Mouse (Mus musculus) forebrain, embryonic 16.5 days (tissue): Measurements from ENCODE around the gene Idh3a. TPM values are rescaled to one million over a fixed set of nuclear protein-coding genes. Genes with fewer than 3 reads are reported as not detected.
"Not testable (repeated sequence)": the region's sequence is repeated elsewhere in the genome, so short reads cannot be mapped to it uniquely, and the experiment has no call there.

Source experiments
- ATAC-seq: fragments of 200-750 bp; cut with Nextera tagmentation; 2 replicates; pipeline ENCODE4 v1.8.0; 2017; ENCODE audit warnings: mild to moderate bottlenecking, moderate library complexity
- H3K27ac ChIP-seq: fragments of 300-500 bp; sonication (generic); 2 replicates; pipeline ENCODE4 v1.5.1; 2014; ENCODE audit warnings: low read length, control low read depth
- H3K27me3 ChIP-seq: fragments of 300-500 bp; sonication (generic); replicated peaks from 2 replicates; pipeline ENCODE4 v1.6.1; 2014; ENCODE audit warnings: low read length; ENCODE audit not compliant: control insufficient read depth, insufficient read depth
- H3K36me3 ChIP-seq: fragments of 300-500 bp; sonication (generic); 2 replicates; pipeline ENCODE4 v1.6.1; 2014; ENCODE audit not compliant: control insufficient read depth, insufficient read depth
- H3K4me1 ChIP-seq: fragments of 300-500 bp; sonication (generic); replicated peaks from 2 replicates; pipeline ENCODE4 v1.6.1; 2014; ENCODE audit warnings: low read length; ENCODE audit not compliant: control insufficient read depth, insufficient read depth
- H3K4me2 ChIP-seq: fragments of 300-500 bp; sonication (generic); 2 replicates; pipeline ENCODE4 v1.6.1; 2014; ENCODE audit warnings: mild to moderate bottlenecking, low read length, control low read depth
- H3K4me3 ChIP-seq: fragments of 300-500 bp; sonication (generic); replicated peaks from 2 replicates; pipeline ENCODE4 v1.5.1; 2014; ENCODE audit warnings: mild to moderate bottlenecking, low read length, control low read depth
- H3K9ac ChIP-seq: fragments of 300-500 bp; sonication (generic); replicated peaks from 2 replicates; pipeline ENCODE4 v1.6.1; 2014; ENCODE audit warnings: low read depth, low read length, control low read depth
- H3K9me3 ChIP-seq: fragments of 300-500 bp; sonication (generic); 2 replicates; pipeline ENCODE4 v1.6.1; 2016; ENCODE audit warnings: low read length; ENCODE audit not compliant: control insufficient read depth
- WGBS: fragments of 180-500 bp; shearing (Covaris S2); extraction: QIAGEN DNeasy Blood & Tissue Kit; methylation state at CpG from one replicate; pipeline ENCODE4 v1.1.7; 2014; 5-methylcytosine and 5-hydroxymethylcytosine counted together
- polyA plus RNA-seq: library from polyadenylated mRNA; unstranded; fragments of >200 nt; fragmentation: Nextera tagmentation; extraction: Ambion mirVana; gene quantifications from 2 replicates; pipeline ENCODE4 v1.2.1, GENCODE M21; 2015

Idh3a gene
- polyA plus RNA-seq, 1 experiment from 2014 or later = 151 TPM

DNA sequence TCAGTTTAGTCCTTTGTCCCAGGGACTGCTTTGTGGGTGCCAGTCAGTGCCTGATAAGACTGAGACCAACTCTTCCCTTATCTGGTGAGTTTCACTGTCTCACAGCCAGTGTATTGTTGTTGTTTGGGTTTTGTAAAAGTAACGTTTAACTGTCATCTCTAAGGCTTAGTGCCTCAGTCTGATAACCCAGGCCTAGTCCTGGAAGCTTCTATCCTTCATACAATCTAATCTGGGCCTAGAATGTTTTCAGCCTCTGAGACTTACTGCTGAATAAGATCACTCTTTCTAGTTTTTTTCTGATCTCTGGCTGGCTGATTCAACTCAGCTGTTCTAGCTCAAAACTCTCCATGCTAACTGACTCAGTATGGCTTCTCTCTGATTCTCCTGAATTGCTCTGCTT lies 2.4 kb upstream of the Idh3a start:
- WGBS = 71% methylated on average over 1 of the region's 1 CpGs
- no peak for ATAC-seq
- Histone ChIP-seq H3K27me3 (no peaks in the 10 kb centered on the region), H3K4me1 (peaks cover 21% of the 10 kb centered on the region), H3K36me3 (no peaks in the 10 kb centered on the region), H3K4me3 (no peak overlapping the region), H3K4me2 (no peak overlapping the region), H3K9ac (no peak overlapping the region), H3K9me3 (no peaks in the 10 kb centered on the region), H3K27ac (no peak overlapping the region)

DNA sequence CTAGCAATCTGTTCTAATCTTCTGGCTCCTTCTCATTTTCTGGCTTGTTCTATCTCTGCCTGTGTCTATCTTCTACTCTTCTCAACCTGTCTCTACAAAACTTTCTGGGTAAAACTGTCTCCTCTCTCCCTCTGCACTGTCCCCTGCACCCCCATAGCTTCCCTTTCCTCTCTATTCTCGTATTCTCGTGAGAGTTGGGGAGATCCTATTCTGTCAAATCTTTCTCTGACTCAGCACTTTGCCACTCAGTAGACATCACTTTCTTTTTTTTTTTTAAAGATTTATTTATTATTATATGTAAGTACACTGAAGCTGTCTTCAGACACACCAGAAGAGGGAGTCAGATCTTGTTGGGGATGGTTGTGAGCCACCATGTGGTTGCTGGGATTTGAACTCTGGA lies 2.0 kb upstream of the Idh3a start:
- H3K27me3 ChIP-seq, H3K36me3 ChIP-seq, H3K4me2 ChIP-seq, H3K27ac ChIP-seq, ATAC-seq, H3K9me3 ChIP-seq, H3K4me3 ChIP-seq, H3K9ac ChIP-seq: not testable (repeated sequence)
- 86% methylated on average over 2 of the region's 2 CpGs for WGBS
- H3K4me1 ChIP-seq = peaks cover 21% of the 10 kb centered on the region

DNA sequence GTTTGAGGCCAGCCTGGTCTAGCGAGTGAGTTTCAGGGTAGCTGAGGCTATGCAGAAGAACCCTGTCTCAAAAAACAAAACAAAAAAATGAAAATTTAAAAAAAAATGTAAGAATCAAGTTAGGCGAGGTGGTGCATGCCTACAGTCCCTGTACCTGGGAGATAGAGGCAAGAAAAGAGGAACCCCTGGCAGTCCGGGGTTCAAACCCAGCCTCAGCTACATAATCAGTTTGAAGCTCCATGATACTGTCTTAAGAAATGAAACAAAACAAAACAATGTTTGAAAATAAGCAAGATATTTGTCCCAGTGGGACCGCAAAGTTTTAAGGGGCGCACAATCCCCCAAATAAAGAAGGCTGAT lies 315 bp upstream of the Idh3a start:
- Histone ChIP-seq H3K27ac (peak overlapping the region; percentile 53), H3K9ac (peak overlapping the region; percentile 38), H3K4me1 (peaks cover 21% of the 10 kb centered on the region), H3K4me3 (peak overlapping the region; percentile 53), H3K27me3 (no peaks in the 10 kb centered on the region), H3K4me2 (peak overlapping the region; percentile 83), H3K36me3 (0 out of 2 replicates have a peak, but pooled peaks cover 2% of the 10 kb centered on the region), H3K9me3 (no peaks in the 10 kb centered on the region)
- WGBS = 32% methylated on average over 5 of the region's 5 CpGs
- ATAC-seq = peak; percentile 8

DNA sequence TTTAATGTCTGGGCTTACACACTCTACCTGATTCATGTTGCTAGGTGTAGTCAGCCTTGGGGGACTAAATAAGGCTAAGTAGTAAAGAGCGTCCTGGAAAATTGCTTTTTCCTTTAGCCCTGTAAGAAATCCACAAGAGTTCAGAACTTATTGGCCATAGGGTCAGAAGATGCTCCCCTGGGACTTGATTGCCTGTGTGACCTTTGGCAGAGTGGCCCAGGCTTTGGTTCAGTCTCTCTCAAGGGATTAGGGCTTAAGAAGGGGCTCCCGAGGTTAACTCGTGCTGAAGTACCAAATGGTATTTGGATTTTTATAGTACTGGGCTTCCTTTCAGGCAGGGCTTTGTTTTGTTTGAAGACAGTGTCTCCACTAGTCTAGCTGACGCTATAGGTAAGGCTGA lies 1.7 kb downstream of the Idh3a start:
- Histone ChIP-seq H3K4me2 (peak overlapping the region; percentile 83), H3K9me3 (no peaks in the 10 kb centered on the region), H3K9ac (no peak overlapping the region), H3K4me1 (peaks cover 21% of the 10 kb centered on the region), H3K27me3 (no peaks in the 10 kb centered on the region), H3K4me3 (no peak overlapping the region), H3K27ac (no peak overlapping the region), H3K36me3 (peaks cover 8% of the 10 kb centered on the region)
- WGBS = 57% methylated on average over 4 of the region's 4 CpGs
- no peak for ATAC-seq

DNA sequence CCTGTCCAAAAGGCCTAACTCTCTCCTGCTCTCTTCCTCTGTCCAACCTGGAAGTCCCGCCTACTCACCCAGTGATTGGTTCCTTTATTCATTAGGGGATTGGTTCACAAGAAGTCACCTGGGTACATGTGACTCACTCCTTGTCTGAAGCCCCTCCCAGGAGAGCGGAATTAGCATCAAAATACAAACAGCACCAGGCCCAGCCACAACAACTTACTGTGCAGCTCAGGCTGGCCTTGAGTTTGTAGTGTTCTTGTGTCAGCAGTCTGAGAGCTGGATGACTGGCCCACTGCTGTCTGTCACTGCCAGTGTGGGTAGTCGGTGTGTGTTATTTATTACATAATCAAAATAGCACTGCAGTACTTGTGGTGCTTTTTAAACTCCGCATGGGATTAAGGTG lies 7.5 kb downstream of the Idh3a start:
- WGBS = 70% methylated on average over 4 of the region's 4 CpGs
- H3K27me3 ChIP-seq, H3K9me3 ChIP-seq: not testable (repeated sequence)

DNA sequence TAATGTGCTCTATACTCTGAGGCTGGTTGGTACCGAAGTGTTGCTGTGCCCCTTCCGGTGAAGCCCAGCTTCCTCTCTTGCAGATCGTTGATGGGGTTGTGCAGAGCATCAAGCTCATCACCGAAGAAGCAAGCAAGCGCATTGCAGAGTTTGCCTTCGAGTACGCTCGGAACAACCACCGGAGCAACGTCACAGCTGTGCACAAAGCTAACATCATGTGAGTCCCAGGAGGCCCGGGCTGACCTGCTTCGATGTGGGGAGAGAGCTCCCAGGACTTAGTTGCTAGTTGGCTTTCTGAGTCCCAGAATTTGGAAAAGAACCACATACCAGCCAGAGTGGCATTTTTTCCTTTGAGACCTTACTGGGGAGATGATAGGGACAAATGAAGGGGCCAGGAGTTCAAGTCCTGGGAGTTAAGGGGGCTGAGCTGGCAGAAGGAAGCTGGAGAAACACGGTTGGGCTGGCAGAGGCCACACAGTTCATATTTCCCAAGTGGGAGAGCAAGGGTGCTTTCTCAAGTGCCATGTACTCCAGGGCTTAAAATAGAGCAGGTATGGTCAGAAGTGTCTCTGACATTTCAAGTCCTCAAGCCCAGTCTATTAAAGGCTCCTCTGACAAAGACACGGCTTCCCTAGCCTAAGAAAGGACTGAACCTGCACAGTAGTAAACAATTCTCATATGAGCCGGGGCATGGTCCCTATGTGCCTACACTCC lies 10.8 kb downstream of the Idh3a start:
- H3K36me3 ChIP-seq = peaks cover 55% of the 10 kb centered on the region
- no peaks in the 10 kb centered on the region for H3K4me1 ChIP-seq
- no peak overlapping the region for H3K4me2 ChIP-seq
- H3K27ac ChIP-seq = no peak overlapping the region
- ATAC-seq = no peak
- H3K27me3 ChIP-seq = no peaks in the 10 kb centered on the region
- WGBS = 94% methylated on average over 15 of the region's 15 CpGs
- no peak overlapping the region for H3K4me3 ChIP-seq
- H3K9ac ChIP-seq = no peak overlapping the region
- H3K9me3 ChIP-seq = no peaks in the 10 kb centered on the region

More for the DNA sequence above, 7.5 kb downstream of the Idh3a start:
- not testable (repeated sequence) for H3K4me3 ChIP-seq, H3K4me1 ChIP-seq, H3K4me2 ChIP-seq, H3K9ac ChIP-seq, ATAC-seq, H3K27ac ChIP-seq
- H3K36me3 ChIP-seq = peaks cover 38% of the 10 kb centered on the region

DNA sequence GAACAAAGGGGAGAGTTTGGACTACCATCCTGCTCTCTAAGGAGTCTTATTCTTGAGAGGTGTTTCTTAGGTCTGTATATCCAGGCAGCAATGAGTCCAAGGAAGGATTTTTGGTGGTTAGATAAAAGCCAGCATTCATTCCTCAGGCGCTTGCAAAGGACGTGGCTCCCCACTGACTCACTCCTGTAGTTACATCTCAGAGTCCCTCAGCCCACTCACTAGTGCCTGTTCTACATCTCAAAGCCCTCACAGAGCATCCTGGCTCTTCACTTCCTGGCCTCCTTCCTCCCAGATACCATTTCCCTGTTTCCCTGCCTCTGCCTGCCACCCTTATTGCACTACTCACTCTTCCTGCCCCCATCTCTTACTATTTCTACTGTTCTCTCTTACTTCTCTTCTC lies 16.3 kb downstream of the Idh3a start:
- H3K27ac ChIP-seq = no peak overlapping the region
- no peaks in the 10 kb centered on the region for H3K4me1 ChIP-seq
- no peak overlapping the region for H3K9ac ChIP-seq
- no peaks in the 10 kb centered on the region for H3K27me3 ChIP-seq
- ATAC-seq = no peak
- no peak overlapping the region for H3K4me3 ChIP-seq
- WGBS = 70% methylated on average over 2 of the region's 2 CpGs
- H3K4me2 ChIP-seq = no peak overlapping the region
- peaks cover 35% of the 10 kb centered on the region for H3K36me3 ChIP-seq
- no peaks in the 10 kb centered on the region for H3K9me3 ChIP-seq

DNA sequence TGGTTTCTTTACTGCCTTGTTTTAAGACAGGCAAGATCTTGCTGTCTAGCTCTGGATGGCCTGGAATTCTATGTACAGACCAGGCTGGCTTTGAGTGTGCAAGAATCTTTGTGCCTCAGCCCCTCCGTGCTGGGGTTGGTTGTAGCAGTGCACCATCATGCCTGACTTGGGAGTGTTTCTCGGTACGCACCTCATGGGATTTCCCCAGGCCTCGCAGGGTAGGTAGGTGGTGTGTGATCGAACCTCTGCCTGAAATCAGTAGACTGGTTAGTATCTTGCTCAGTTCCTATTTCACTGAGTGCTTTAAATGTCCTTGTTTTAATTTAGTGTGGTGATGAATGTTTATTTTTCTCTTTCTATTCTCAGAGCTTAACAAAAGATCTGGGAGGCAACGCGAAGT lies 16.8 kb downstream of the Idh3a start:
- no peaks in the 10 kb centered on the region for H3K4me1 ChIP-seq
- no peak for ATAC-seq
- peaks cover 35% of the 10 kb centered on the region for H3K36me3 ChIP-seq
- H3K4me2 ChIP-seq = no peak overlapping the region
- WGBS = 59% methylated on average over 7 of the region's 7 CpGs
- H3K27ac ChIP-seq = no peak overlapping the region
- H3K4me3 ChIP-seq = no peak overlapping the region
- H3K9me3 ChIP-seq = no peaks in the 10 kb centered on the region
- H3K27me3 ChIP-seq = no peaks in the 10 kb centered on the region
- no peak overlapping the region for H3K9ac ChIP-seq

DNA sequence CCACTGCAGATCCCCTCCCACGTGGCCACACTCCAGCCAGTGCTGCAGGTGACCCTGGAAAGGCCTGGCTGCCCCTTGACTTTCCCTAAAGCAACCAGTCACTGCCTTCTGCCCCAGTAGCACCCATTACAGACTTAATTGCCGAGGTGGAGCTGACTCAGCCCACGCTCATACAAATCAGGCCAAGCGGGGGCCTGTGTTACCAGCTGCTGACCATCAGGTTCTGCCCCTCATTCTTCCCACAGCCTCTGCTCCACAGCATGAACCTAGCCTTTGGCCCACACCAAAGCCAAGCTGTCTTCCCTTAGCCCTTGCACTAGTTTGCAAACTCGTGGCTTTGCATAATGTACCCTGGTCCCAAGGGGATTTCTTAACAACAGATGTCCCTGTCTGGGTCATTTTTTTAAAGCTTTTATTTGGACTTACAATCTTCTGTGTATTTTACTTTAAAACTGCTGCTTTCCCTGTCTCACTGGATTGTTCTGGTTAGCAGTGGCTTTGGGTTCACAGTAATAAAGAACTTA lies 18.1 kb downstream of the Idh3a start:
- H3K36me3 ChIP-seq = peaks cover 29% of the 10 kb centered on the region
- H3K9ac ChIP-seq = no peak overlapping the region
- no peak for ATAC-seq
- no peaks in the 10 kb centered on the region for H3K27me3 ChIP-seq
- H3K9me3 ChIP-seq = no peaks in the 10 kb centered on the region
- H3K4me3 ChIP-seq = no peak overlapping the region
- H3K4me2 ChIP-seq = no peak overlapping the region
- no peaks in the 10 kb centered on the region for H3K4me1 ChIP-seq
- H3K27ac ChIP-seq = no peak overlapping the region
- WGBS = 79% methylated on average over 5 of the region's 5 CpGs

DNA sequence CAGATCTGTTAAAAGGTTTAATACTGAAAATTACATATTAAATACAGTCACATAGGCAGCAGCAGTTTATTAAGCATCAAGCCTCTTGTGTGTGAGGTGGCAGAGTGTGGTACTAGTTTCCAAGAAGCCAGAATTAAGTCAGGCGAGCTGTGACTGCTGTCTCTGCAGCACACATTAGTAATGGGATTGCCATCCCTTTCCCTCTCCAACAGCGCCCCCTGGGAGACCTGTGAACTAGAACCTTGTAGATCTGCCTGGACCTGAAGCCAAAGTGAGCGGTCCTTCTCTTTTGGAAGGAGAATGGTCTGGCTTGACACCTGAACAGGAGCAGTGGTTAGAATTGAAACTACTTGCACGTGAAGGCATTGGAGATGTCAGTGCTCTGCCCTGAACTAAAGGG lies 18.8 kb downstream of the Idh3a start:
- 54% methylated on average over 4 of the region's 4 CpGs for WGBS
- H3K4me3 ChIP-seq = no peak overlapping the region
- no peak overlapping the region for H3K27ac ChIP-seq
- H3K9me3 ChIP-seq = no peaks in the 10 kb centered on the region
- H3K4me2 ChIP-seq = no peak overlapping the region
- no peak for ATAC-seq
- H3K4me1 ChIP-seq = no peaks in the 10 kb centered on the region
- peaks cover 23% of the 10 kb centered on the region for H3K36me3 ChIP-seq
- H3K27me3 ChIP-seq = no peaks in the 10 kb centered on the region
- no peak overlapping the region for H3K9ac ChIP-seq
